Mouse (Mus musculus): ENCODE data around the gene Pla2g6.

Pla2g6 gene

DNA sequence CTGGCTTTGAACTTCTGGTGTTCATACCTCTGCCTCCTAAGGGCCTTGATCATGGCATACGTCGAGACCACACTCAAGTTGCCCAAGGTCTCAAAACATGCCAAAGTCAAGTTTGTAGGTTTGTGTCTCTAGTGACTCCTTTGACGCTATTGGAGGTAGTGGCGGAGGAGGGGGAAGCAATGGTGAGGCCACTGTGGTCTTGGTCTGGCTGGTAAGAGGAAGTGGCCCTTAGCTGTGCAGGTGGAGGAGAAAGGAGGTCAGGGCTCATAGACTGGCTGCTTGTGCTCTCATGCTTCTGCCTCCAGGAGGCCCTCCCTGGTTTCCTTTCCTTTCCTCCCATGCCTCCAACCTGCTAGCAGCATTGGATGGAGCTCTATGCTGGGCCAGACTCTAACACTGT lies 22.7 kb upstream of the Pla2g6 start:
- DNase-seq (ENCODE audit: low spot score), result no peak

DNA sequence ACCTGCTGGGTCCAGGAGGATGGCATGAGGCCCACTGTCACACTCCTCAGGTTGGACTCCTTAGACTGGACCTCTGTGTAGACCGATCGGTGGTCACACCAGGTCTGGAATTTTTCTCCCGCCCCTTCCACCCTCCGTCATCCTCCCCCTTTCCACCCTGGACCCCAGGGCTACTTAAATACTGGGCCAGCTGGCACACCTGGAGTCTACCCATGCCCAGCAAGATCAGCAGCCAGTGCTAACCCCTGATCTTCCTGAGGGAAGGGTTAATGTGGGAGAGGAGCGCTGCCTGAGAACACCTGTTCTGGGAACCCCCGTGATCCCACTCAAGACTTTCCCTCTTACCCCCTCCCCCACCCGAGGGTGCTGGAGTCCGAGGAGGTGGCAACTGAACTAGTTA lies 20.5 kb upstream of the Pla2g6 start:
- DNase-seq (ENCODE audit: low spot score), result no peak

DNA sequence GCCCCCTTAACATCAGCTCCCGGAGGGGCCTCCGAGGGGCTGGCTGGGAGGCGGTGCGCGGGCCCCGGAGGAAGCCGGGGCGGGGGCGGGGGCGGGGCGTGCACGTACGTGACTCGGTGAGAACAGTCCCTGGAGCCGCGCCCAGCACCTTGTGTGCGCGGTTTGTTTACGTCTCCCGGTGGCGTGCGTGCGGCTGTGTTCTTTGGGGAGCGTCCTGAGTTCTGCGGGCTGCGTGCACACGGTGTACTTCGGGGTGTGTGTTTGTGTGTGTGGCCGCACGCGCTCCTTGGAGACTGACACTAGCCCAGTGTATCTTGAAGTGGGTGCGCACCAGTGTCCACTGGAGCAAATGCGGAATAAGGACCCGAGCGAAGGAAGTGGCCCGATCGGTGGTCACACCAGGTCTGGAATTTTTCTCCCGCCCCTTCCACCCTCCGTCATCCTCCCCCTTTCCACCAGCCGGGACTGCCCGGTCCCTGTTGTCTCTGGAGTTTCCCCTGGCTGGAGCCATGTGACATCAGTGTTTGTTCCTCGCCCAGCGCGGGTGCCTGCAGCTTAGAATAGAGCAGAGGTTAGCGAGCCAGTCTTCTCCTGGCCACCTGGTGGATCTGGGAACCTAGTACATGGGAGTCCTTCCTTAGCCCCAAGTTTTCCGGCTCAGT lies 19.8 kb upstream of the Pla2g6 start:
- no peak for DNase-seq (ENCODE audit: low spot score)

DNA sequence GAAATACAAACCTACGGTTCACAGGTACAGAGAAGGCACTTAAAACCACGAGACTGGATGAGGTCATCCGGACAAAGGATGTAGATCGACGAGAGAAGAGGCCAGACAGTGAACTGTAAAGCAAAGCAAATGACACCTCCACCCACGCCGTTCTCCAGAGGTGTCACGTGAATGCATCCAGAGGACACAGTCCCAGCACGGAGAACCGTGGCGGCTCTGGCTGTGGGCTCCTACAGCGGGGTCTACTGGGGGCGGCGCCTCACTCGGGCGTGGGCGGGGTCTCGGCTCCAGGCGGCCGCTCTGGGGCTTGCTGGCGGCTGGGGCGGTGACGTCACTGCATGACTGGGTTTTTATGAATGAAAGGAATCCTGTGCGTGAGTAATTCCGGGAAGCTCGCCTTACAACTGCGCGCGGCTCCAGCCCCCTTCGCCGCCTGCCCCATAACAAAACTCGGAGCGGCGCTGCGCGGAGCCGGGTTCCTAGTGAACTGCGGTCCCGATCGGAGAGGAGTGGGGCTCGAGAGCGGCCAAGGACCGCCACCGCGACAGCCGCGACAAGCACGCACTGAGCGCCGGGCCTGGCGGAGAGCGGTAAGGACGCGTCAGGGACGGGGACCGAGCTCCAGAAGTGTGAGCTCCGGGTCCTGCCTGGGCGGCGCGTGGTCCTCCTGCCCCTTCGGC lies 19.1 kb upstream of the Pla2g6 start:
- DNase-seq (ENCODE audit: low spot score), result peak; percentile 75

DNA sequence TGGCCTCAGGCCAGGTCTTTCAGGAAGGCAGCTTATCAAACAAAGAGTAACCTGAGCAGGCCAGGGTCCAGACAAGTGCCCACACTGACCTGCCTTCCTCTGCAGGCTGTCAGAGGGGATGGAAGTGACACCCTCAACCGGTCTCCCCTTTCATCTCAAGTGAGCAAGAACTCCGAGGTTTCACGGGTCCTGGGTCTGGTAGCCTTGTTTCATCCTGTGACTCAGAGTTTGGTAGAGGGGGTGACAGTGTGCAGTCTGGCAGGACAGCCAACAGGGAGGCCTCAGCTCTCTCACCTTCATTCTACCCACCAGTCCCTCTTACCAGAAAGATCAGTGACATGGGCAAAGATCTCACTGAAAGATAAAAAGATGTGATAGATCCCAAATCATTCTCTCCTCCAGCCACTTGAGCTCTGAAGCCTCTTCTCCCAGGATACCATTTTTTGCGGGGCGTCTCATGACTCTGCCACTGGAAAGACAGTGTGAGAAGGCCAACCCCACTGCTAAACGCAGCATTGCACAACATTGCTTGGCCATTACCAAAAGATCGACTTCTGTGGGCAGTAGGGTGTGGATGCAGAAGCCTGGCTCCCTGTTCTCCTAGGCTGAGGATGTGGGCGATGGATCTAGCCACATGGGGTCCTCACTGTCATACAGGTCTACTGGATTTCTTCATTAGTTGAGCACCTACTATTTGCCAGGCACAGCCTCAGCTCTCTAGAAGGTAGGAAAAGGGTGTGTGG lies 18.0 kb upstream of the Pla2g6 start, which contains the start of gene Maff:
Gene Maff (plus strand): TSS at position 571 of the 743 bp plus-strand sequence.
- no peak for DNase-seq (ENCODE audit: low spot score)

DNA sequence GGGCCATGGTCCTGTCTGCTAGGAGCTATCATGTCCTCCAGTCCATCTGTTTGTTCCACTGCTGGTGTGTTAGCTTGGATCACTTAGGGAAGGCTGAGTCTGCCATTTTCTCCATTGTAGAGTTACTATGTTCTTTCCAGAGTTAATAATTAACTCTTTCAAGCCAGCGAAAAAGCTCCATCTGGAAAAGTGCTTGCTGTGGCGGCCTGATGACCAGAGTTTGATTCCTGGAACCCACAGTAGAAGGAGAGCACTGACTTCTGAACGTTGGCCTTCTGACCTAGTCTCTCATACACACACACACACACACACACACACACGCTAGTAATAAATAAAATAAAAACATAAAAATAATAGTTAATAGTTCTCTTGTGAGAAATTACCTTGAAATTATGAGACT lies 16.4 kb upstream of the Pla2g6 start:
- no peak for DNase-seq (ENCODE audit: low spot score)

DNA sequence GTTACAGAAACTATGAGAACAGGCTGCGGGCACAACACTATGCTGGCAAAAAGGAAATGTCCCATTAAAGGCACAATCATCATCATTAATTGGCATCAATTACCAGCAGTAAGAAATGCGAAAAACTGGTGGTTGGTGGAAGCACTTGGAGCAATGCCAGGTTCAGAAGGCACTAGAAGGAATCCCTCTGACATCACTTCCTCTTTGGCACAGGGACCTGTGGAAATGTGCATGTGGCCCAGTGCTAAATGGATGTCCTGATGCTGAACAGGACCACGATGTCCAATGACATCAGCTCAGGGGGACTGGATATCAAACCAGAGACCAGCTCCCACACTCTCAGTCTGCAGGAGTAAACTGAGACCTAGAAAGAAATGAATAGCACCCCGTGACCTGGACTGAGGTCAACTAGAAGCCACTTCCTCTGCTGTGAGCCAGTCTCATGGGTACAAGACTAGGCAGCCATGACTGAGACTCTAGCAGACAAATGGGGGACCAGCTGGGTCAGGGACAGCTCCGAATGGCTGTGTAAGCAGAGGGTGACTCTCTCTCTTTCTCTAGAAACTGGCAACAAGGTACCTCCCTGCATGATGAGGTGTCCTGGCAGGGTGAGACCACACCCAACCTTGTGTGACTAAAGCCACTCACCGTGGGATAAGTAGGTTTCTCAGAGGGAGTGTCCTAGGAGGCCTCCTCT lies 14.6 kb upstream of the Pla2g6 start:
- DNase-seq (ENCODE audit: low spot score), result no peak

DNA sequence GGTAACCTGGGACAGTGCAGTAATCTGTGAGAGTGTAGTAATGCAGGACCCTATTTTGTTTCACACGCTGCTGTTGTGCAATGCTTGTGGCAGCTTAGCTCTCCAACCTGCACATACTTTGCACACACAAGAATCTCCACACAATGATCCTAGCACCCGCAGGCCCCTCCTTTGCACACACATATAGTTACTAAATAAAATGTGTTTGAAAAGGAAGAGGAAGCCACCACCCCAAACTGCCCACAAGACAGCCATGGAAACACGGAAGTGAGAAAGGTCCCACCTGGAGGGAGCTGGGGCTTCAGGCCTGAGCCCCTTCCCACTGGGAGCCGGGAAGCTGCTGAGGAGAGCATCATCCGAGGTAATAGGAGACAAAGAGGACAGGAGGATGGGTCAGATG lies 10.8 kb upstream of the Pla2g6 start:
- no peak for DNase-seq (ENCODE audit: low spot score)

DNA sequence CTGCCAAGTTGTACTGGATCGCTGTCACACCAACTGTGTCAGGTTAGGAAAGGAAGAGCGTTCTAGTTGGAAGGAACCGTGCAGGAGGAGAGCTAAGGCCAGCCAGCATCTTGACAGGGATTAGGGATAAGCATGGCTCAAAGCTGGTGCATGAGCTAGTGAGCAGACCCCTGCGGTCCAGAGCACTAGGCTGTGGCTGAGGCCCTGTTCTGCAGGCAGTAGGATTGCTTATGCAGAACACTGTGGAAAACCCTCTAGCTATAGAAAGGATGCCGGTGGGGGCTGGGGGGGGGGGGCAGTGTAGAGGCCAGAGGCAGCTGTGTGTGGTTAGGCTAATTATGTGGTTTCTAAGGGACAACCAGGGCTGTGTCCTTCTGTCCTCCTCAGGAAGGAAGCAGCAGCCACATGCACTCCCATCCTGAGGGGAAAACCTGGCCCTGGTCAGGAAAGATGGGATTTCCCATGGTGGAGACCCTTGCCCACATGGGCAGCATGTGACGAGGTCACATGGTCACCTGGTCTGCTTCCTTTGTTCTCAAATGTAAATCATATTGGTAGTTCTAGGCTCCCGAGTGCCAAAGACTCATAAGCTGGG lies 7.0 kb upstream of the Pla2g6 start:
- no peak for DNase-seq (ENCODE audit: low spot score)

DNA sequence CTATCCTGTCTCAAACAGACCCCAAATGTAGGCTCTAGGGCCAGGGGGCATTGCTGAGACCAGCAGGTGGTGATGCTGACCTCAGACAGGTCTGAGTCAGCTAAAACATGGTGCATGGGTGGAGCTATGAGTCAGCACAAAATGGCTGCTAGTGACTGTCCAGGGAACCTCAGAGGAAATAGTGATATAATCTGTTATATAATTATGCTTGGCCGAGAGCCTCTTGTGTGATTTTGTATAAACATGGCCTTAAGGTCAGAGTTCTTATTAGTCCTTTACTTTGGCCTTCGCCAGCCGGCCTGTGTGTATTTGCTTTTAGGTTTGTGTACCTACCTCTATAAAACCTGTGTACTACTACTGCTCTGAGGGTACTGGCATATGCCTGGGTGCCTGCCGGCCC lies 5.2 kb upstream of the Pla2g6 start:
- no peak for DNase-seq (ENCODE audit: low spot score)

DNA sequence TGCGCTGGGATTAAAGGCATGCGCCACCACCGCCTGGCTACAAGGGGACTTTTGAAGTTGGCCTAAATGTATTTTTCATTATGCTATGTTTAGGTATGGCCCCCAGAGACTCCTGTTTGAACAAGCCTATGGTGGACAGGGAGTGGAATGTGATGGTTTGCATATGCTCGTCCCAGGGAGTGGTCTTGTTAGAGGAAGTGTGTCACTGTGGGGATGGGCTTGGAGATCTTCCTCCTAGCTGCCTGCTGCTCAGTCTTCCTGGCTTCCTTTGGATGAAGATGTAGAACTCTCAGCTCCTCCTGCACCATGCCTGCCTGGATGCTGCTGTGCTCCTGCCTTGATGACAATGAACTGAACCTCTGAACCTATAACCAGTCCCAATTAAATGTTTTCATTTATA lies 2.3 kb upstream of the Pla2g6 start:
- no peak for DNase-seq (ENCODE audit: low spot score)

DNA sequence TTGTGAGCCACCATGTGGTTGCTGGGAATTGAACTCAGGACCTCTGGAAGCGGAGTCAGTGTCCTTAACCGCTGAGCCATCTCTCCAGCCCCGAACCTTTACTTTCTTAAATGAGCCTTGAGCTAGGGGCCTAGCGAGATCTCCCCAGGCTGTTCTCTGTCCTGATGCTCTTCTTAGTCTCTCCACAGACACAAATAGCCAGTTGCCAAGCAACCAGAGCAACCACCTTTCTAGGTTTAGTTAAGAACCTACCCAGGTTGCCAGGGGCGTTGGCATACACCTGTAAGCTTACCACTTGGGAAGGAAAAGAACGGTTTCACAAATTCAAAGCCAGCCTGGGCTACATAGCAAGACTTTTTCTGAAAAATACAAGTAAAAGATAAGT lies 1.8 kb upstream of the Pla2g6 start:
- no peak for DNase-seq (ENCODE audit: low spot score)

DNA sequence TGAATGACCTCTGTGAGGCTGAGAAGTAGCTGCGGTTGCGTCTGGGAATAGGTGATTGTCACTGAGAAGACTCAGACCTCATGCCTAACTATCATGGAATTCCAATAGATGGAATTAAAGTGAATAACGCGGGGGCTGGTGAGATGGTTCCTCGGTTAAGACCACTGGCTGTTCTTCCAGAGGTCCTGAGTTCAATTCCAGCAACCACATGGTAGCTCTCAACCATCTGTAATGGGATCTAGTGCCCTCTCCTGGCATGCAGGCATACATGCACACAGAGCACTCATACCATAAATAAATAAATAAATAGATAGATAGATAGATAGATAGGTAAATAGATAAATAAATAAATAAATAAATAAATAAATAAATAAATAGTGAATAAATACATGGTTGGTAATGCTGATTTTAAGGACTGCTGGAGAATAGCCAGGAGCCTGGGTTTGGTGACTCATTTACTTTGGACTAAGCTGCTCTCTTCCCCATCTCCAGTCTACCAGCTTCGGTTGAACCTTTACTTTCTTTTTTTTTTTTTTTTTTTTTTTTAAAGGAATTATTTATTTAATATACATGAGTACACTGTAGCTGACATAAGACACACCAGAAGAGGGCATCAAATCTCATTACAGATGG lies 1.3 kb upstream of the Pla2g6 start:
- DNase-seq (ENCODE audit: low spot score), result no peak

DNA sequence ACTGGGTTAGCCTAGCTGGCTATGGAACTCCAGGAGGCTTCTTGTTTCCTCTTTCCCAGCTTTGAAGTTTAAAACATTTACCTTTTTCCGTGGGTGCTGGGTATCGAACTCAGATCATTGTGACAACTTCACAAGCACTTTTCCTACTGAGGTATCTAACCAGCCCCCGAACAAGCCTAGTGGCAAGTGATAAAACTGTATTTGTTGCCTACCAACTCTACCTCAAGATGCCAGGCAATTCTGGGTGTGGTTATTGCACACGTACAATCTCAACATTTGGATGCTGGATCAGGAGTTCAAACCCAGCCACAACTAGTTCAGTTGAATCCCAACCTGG lies 717 bp upstream of the Pla2g6 start:
- DNase-seq (ENCODE audit: low spot score), result no peak

DNA sequence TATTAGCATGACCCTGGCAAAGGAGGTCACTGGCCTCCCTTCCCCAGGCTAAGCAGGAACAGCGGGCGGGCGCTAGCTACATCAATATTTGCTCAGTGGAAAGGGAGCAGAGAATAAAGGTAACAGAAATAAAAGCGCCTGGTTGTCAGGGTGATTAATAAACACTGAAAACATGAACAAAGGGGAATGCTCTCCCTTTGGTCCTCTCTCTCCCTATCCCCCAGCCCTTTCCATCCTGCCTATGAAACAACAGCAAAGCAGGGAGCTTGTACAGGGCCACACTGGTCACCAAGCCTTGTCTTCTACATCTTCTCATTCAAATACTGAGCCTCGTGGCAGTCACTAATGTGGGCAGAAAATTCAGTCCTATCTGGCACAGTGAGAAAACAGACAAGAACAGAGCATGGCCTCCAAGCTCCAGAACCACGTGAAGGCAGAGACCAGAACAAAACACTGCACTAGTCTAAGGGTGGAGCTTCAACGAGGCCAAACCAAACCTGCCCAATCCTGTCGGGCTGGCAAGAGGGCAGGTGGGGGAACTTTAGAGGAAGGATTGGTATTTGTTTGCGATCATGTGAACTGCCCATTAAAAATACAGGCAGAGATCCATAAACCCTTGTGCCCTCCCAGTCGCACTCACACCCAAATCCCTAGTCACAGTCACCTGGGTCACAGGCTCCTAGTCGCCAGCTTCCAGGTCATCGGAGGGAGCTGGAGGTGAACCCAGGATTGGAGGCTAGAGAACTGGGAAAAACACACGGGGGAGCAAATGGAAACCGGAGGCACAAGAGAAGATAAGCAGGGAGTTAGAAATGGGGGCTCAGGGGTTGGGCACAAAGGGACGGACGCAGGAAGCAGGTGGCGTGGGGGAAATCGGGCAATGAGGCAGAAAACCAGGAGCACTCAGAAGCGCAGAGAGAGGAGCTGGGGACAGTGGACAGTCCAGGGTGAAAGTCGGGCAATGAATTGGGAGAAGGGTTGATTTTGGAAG lies 924 bp downstream of the Pla2g6 start:
- peak; percentile 47 for DNase-seq (ENCODE audit: low spot score)

DNA sequence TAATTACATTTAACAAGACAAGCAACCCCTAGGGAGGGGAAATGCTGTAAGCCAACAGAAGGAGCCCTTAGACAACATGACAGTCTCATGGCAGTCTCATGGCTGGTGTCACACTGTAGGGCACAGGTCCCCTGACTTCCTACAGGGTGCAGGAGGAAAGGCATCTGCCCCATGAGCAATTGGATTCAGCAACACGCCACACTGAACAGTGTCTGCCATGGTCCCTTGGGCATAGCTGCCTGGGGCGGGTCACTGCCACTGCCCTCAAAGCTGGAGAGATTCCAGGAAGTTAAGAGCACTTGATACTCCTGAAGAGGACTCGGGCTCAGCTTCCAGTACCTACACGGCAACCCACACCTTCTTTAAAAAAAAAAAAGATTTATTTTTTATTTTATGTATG lies 1.9 kb downstream of the Pla2g6 start:
- DNase-seq (ENCODE audit: low spot score), result no peak

DNA sequence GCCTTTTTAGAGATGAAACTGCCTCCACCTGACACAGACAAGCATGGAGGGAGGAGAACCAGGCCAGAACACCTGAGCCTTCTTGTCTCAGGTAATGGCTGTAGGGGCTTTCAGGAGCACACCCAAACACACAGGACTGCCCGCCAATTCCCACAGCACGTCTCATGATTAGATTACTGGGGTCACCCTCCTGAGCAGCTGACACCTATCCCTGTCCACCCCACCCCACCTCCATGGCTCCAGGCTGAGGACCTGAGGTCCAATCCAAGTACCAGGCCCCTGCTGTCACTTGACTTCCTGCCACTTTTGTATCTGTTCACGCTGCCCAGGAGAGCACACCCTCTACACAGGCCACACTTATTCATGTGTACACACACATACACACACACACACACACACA lies 2.4 kb downstream of the Pla2g6 start:
- no peak for DNase-seq (ENCODE audit: low spot score)

DNA sequence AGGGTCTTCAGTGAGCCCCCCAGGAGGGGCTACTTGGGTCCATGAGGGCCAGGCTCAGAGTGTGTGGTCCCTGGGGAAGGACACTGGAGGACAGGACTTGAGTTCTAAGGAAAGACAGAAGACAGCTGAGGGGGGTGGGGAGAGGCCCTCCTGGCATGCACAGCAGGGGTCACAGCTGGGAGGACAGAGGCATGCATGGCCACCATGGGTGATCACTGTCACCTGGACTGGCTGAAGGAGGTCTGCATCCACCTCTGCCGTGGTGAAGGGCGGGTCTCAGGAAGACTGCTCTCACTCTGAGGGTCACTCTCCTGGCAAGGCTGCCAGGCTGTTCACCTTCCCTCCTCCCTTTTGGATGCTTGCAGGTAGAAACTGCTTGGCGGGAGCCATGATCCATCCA lies 3.8 kb downstream of the Pla2g6 start:
- no peak for DNase-seq (ENCODE audit: low spot score)

DNA sequence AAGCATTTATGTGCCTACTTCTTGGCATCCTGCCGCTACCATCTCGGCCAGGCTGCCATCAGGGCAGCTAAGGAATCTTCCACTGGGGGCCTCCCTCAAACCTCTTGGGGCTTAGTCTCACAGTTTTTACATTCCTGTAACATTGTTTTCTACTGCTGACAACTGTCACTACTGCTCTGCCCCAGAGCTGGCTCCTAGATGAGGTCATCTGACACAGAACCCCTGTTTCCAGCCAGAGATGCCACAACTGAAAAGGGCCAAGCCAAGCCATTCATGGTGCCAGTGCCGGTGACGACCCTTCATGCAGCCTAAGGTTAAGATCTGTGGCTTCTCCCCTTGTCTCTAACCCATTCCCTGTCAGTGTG lies 4.4 kb downstream of the Pla2g6 start:
- DNase-seq (ENCODE audit: low spot score), result no peak

DNA sequence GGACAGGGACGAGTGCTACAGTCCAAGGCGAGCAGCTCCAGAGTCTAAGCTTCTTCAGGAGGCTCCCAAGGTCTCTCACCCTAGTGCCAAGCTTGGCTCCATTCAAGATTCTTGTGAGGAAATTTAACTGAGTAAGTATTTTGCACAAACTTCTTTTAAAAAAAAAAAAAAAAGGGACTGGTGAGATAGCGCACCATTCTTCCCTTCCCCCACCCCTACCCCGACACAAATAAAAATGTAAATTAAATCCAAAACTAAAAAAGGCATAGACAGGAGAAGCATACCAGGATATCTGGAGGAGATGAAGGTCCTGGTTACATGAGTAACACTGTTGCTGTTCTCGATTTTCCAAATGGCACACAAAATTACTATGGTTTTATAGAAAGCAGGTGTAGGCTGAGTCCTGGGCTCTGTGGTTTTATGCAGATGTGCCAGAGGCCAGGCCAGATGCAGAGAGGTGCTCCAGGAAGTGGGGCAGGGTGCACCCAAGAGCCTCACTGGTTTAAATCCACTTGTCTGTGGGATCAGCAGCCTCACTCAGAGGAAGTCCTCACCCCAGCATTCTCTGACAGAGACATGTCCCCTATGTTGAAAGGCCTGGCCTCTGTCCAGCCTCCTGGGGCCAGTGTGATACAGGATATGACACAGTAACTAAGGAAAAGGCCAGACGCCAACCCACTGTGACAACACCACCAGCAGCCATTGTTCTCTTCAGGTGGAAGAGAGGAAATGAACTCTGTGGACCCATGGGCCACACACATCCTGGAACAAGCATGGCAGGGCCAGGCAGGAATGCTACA lies 5.0 kb downstream of the Pla2g6 start:
- no peak for DNase-seq (ENCODE audit: low spot score)

Data from left cerebral cortex, adult 11 months (tissue).